19 mouse cellular contexts compared by ENCODE assay signal in the genomic region with DNA sequence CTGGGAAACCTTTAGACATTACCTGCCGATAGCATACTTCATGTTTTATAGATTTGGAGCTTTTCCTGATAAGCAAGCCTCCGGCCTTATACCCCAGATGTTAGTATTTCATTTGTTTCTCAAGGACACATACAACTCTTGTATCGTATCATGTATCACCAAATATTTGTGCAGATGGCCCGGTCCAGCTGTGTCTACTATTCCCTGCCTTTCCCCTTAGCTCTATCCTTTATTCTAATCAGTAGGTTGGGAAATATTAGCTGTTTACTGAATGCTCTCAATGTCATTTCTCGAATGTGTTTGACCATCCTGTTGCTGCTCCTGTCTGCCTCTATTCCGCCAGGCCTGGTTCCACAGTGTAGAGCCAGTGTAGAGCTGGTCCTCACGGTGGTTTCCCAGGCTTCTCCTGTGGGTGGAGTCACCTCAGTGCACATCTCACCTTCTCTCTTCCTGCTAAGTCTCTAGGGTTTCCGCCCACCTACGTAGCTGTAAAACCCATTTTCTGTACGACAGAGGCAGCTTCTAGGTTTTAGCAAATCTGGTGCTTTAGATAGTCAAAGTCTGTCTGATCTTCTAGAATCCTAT. TPM values are rescaled to one million over a fixed set of nuclear protein-coding genes. Genes with fewer than 3 reads are reported as not detected.
A peak's percentile ranks its signal among the peaks of the same experiment; 100 is the strongest.
DNase-seq lines count a peak whose midpoint lies in the region; ATAC-seq lines count a peak whose summit lies in the region.
"Had no signal": no experiment of that assay in that cellular context is flagged by ENCODE, and none has a peak within 500 bp of the region (broad histone marks: within the 10 kb centered on the region; RNA-seq: fewer than 3 reads in every experiment).

No protein-coding gene starts in this region.

- H3K9ac ChIP-seq in heart, embryonic 16.5 days (ENCODE audit: low read length), result no peak overlapping the region
- H3K9ac ChIP-seq in lung, embryonic 16.5 days (ENCODE audit: low read length), result no peak overlapping the region
- no peak overlapping the region for H3K9ac ChIP-seq in intestine, embryonic 15.5 days
- no peak overlapping the region for H3K9ac ChIP-seq in stomach, embryonic 16.5 days (ENCODE audit: low read length)
- H3K9ac ChIP-seq: hindbrain, embryonic 15.5 days; liver, postnatal 0 days; midbrain, embryonic 15.5 days; neural tube, embryonic 15.5 days had no signal

- 0 out of 2 replicates have a peak overlapping the region, but pooled peaks have one; percentile 12 for H3K27ac ChIP-seq in heart, embryonic 16.5 days (ENCODE audit: low read length)
- H3K27ac ChIP-seq in lung, embryonic 16.5 days (ENCODE audit: low read length), result peak overlapping the region; percentile 84
- H3K27ac ChIP-seq in intestine, embryonic 15.5 days, result 0 out of 2 replicates have a peak overlapping the region, but pooled peaks have one; percentile 76
- peak overlapping the region; percentile 94 for H3K27ac ChIP-seq in stomach, embryonic 16.5 days (ENCODE audit: low read length)
- H3K27ac ChIP-seq: hindbrain, embryonic 15.5 days; midbrain, embryonic 15.5 days; neural tube, embryonic 15.5 days had no signal

- H3K4me1 ChIP-seq in heart, embryonic 16.5 days (ENCODE audit: control insufficient read depth, insufficient read depth, low read length), result peaks cover 5% of the 10 kb centered on the region
- H3K4me1 ChIP-seq in lung, embryonic 16.5 days (replicated peaks; ENCODE audit: control insufficient read depth, insufficient read depth, low read length), result peaks cover 22% of the 10 kb centered on the region
- 0 out of 2 replicates have a peak, but pooled peaks cover 7% of the 10 kb centered on the region for H3K4me1 ChIP-seq in intestine, embryonic 15.5 days (replicated peaks)
- H3K4me1 ChIP-seq in stomach, embryonic 16.5 days (ENCODE audit: control insufficient read depth, insufficient read depth, low read length), result peaks cover 23% of the 10 kb centered on the region; the same call in 1 of the 2 replicates
- H3K4me1 ChIP-seq: hindbrain, embryonic 15.5 days; midbrain, embryonic 15.5 days had no signal

- WGBS in heart, embryonic 16.5 days, result 78% methylated on average over 10 of the region's 10 CpGs
- 56% methylated on average over 10 of the region's 10 CpGs for WGBS in lung, embryonic 16.5 days
- 71% methylated on average over 10 of the region's 10 CpGs for WGBS in intestine, embryonic 15.5 days
- 72% methylated on average over 10 of the region's 10 CpGs for WGBS in stomach, embryonic 16.5 days

- H3K4me3 ChIP-seq in heart, embryonic 16.5 days (ENCODE audit: low read length), result no peak overlapping the region
- no peak overlapping the region for H3K4me3 ChIP-seq in lung, embryonic 16.5 days (ENCODE audit: low read length)
- no peak overlapping the region for H3K4me3 ChIP-seq in intestine, embryonic 15.5 days (replicated peaks)
- H3K4me3 ChIP-seq in stomach, embryonic 16.5 days (replicated peaks; ENCODE audit: low read length), result no peak overlapping the region
- H3K4me3 ChIP-seq: erythroblast, embryonic 14.5 days; hindbrain, embryonic 15.5 days; midbrain, embryonic 15.5 days; myocyte; neural tube, embryonic 15.5 days had no signal

- H3K36me3 ChIP-seq in heart, embryonic 16.5 days (ENCODE audit: control insufficient read depth, insufficient read depth), result no peaks in the 10 kb centered on the region
- no peaks in the 10 kb centered on the region for H3K36me3 ChIP-seq in lung, embryonic 16.5 days (ENCODE audit: control insufficient read depth, insufficient read depth, low read length)
- H3K36me3 ChIP-seq in intestine, embryonic 15.5 days, result no peaks in the 10 kb centered on the region
- no peaks in the 10 kb centered on the region for H3K36me3 ChIP-seq in stomach, embryonic 16.5 days (ENCODE audit: control insufficient read depth, insufficient read depth, low read length)
- H3K36me3 ChIP-seq: hindbrain, embryonic 15.5 days; midbrain, embryonic 15.5 days; neural tube, embryonic 15.5 days had no signal

- DNase-seq in heart, postnatal 25 days (ENCODE audit: low spot score), result no peak
- no peak for DNase-seq in lung, adult 18-20 months
- DNase-seq in adrenal gland, postnatal 25 days, result no peak
- DNase-seq in layer of hippocampus, postnatal 36 days, result no peak
- DNase-seq: B cell, adult 2 months; cerebellum, adult 8-10 months; liver, postnatal 0 days; right cerebral cortex, postnatal 14 days; spleen, adult 18-20 months had no signal

- H3K27me3 ChIP-seq in heart, embryonic 16.5 days (ENCODE audit: control insufficient read depth, insufficient read depth, low read length), result no peaks in the 10 kb centered on the region
- H3K27me3 ChIP-seq in lung, embryonic 16.5 days (ENCODE audit: control insufficient read depth, insufficient read depth, low read depth, low read length), result no peaks in the 10 kb centered on the region
- no peaks in the 10 kb centered on the region for H3K27me3 ChIP-seq in intestine, embryonic 15.5 days (replicated peaks)
- no peaks in the 10 kb centered on the region for H3K27me3 ChIP-seq in stomach, embryonic 16.5 days (ENCODE audit: control insufficient read depth, insufficient read depth, low read length)
- H3K27me3 ChIP-seq: hindbrain, embryonic 15.5 days; neural tube, embryonic 15.5 days had no signal

- intact Hi-C loops in heart, postnatal 25 days (cut with DNase I), result no loop called here

- ATAC-seq in heart, embryonic 16.5 days (replicated peaks; ENCODE audit: extremely low read depth, insufficient read depth, low FRiP score), result no peak
- ATAC-seq in lung, embryonic 16.5 days (ENCODE audit: low read depth), result peak; percentile 57
- no peak for ATAC-seq in intestine, embryonic 15.5 days
- ATAC-seq in stomach, embryonic 16.5 days (ENCODE audit: insufficient read depth, low FRiP score), result no peak
- ATAC-seq: liver, postnatal 0 days; midbrain, embryonic 15.5 days had no signal

- H3K9me3 ChIP-seq in heart, embryonic 16.5 days (replicated peaks; ENCODE audit: control insufficient read depth, low read length), result no peaks in the 10 kb centered on the region
- H3K9me3 ChIP-seq in lung, embryonic 16.5 days (ENCODE audit: control insufficient read depth, low read length), result no peaks in the 10 kb centered on the region
- H3K9me3 ChIP-seq in intestine, embryonic 15.5 days, result no peaks in the 10 kb centered on the region
- no peaks in the 10 kb centered on the region for H3K9me3 ChIP-seq in stomach, embryonic 16.5 days (replicated peaks; ENCODE audit: control insufficient read depth, low read length)
- H3K9me3 ChIP-seq: hindbrain, embryonic 15.5 days; midbrain, embryonic 15.5 days; neural tube, embryonic 15.5 days had no signal

- no peak overlapping the region for H3K4me2 ChIP-seq in heart, embryonic 16.5 days (ENCODE audit: low read depth, low read length)
- peak overlapping the region; percentile 31; the same call in 1 of the 2 replicates for H3K4me2 ChIP-seq in lung, embryonic 16.5 days (ENCODE audit: low read depth, low read length)
- H3K4me2 ChIP-seq in intestine, embryonic 15.5 days (replicated peaks), result 0 out of 2 replicates have a peak overlapping the region, but pooled peaks have one; percentile 17
- H3K4me2 ChIP-seq in stomach, embryonic 16.5 days (ENCODE audit: low read depth, low read length), result 0 out of 2 replicates have a peak overlapping the region, but pooled peaks have one; percentile 7
- H3K4me2 ChIP-seq: heart, embryonic 11.5 days; midbrain, embryonic 15.5 days; neural tube, embryonic 15.5 days had no signal

RNA-seq across cellular contexts. Expression of a gene that starts 18.3 kb away (rescaled TPM):
- 4.8 and 7.2 TPM in 2 replicates for polyA plus RNA-seq in heart, embryonic 16.5 days (2015; fragmentation: Nextera tagmentation; extraction: Ambion mirVana)
- total RNA-seq in heart, postnatal 25 days (2021), result 10 to 100 TPM; 18.0 to 22.8 TPM
- polyA plus RNA-seq in lung, embryonic 16.5 days (2015; fragmentation: Nextera tagmentation; extraction: Ambion mirVana), result 21.9 and 22.1 TPM in 2 replicates
- 19.5 and 20.7 TPM in 2 replicates for polyA plus RNA-seq in intestine, embryonic 15.5 days (2015; fragmentation: Nextera tagmentation; extraction: Ambion mirVana)
- 26.6 and 27.3 TPM in 2 replicates for polyA plus RNA-seq in stomach, embryonic 16.5 days (2015; fragmentation: Nextera tagmentation; extraction: Ambion mirVana)
- total RNA-seq in adrenal gland, postnatal 25 days (2021), result 30.4 and 39.5 TPM in 2 replicates
- 1 to 10 TPM; 1.7 to 2.1 TPM for total RNA-seq in layer of hippocampus, postnatal 36 days (2021)

RNA-seq across cellular contexts. Expression of a gene that starts 54.7 kb away (rescaled TPM):
- polyA plus RNA-seq in heart, embryonic 16.5 days (2015; fragmentation: Nextera tagmentation; extraction: Ambion mirVana), result 35.2 and 39.7 TPM in 2 replicates
- total RNA-seq in heart, postnatal 25 days (2021), result 10 to 100 TPM; 13.2 to 17.3 TPM
- polyA plus RNA-seq in lung, embryonic 16.5 days (2015; fragmentation: Nextera tagmentation; extraction: Ambion mirVana), result 58.0 and 64.2 TPM in 2 replicates
- 41.5 and 52.6 TPM in 2 replicates for polyA plus RNA-seq in intestine, embryonic 15.5 days (2015; fragmentation: Nextera tagmentation; extraction: Ambion mirVana)
- polyA plus RNA-seq in stomach, embryonic 16.5 days (2015; fragmentation: Nextera tagmentation; extraction: Ambion mirVana), result 37.5 and 43.4 TPM in 2 replicates
- 20.7 and 25.2 TPM in 2 replicates for total RNA-seq in adrenal gland, postnatal 25 days (2021)
- total RNA-seq in layer of hippocampus, postnatal 36 days (2021), result 10 to 100 TPM; 29.3 to 31.8 TPM

Comparison
In these comparisons a context has a peak if more than half of its experiments do, and no peak if none do; other contexts are left out.
1. H3K27ac ChIP-seq: peak in every context shown above with its lines; median percentile 94 in stomach, embryonic 16.5 days; 84 in lung, embryonic 16.5 days; 76 in intestine, embryonic 15.5 days; 12 in heart, embryonic 16.5 days.